Mouse (Mus musculus): ENCODE data around the gene U2af1l4.

DNA sequence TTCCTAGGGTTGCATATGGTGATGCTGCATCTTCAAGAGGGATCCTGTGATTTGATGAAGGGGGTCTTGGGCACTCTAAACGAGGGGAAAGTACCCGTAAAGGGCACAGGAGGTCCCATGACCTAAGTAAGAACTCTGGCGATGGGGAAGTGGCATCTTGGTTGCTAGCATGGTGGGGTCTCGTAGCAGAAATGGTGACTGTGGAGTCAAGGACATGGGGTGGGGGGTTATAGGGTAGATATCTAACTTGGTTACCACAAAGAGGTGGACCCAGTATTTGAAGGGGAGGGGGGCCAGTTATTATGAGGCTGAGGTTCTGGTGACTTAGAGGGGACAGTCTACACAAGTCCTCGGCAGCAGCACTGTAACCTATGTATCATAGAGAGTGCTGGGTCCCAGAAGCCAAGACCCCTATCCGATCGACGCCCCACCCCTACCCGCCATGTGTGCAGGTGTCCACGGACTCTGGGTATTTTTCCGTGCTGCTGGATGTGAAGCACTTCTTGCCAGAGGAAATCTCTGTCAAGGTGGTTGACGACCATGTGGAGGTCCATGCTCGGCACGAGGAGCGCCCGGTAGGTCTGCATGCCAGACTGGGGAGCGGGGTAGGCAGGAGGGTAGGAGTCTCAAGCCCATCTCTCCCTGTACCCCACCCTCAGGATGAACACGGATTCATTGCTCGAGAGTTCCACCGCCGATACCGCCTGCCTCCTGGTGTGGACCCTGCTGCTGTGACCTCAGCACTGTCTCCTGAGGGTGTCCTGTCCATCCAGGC is 9.1 kb upstream of the U2af1l4 start:
- no peak for TF ChIP-seq EP300 (IDR thresholded peaks at IDR 0.05)
- TF ChIP-seq CTCF (IDR thresholded peaks at IDR 0.05) = no peak
